Mouse (Mus musculus) cortical plate, adult 2 months (tissue): Measurements from ENCODE around the gene Cyb5d1.

Experiments
- CTCF ChIP-seq: fragments of 200-500 bp; IDR thresholded peaks from 2 replicates; pipeline ENCODE4 v1.5.1; 2011; ENCODE audit warnings: mild to moderate bottlenecking, control low read depth, low read length; ENCODE audit not compliant: insufficient read depth; ENCODE audit errors: extremely low read depth
- POLR2A ChIP-seq: fragments of 200-500 bp; IDR thresholded peaks from 2 replicates; pipeline ENCODE4 v1.6.1; 2011; ENCODE audit warnings: mild to moderate bottlenecking, low read length, control low read depth; ENCODE audit not compliant: insufficient read depth; ENCODE audit errors: extremely low read depth

DNA sequence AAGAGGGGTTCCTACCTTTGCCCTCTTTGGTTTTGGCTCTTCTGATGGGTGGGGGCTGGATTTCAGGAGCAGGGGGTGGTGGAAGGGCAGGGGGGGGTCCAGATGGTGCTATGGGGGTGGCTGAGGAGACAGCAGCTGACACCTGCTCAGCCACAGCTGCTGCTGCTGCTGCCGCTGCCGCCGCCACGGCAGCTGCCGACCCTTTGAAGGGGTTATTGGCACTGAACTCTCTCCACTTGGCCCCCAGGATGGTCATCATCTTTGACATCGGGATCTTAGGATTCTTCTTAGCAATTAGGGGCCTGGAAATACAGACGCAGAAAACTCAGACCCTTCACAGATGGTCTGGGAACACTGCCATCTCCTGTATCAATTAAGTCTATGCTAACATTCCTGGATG lies 33.4 kb downstream of the Cyb5d1 start:
- TF ChIP-seq POLR2A = no peak
- TF ChIP-seq CTCF = no peak
